Mouse (Mus musculus): ENCODE data around the gene Nxpe2. TPM values are rescaled to one million over a fixed set of nuclear protein-coding genes. Genes with fewer than 3 reads are reported as not detected.

The Nxpe2 gene
- 5.0 TPM for polyA plus RNA-seq (2014; fragmentation: Illumina TruSeq; extraction: RNeasy Lipid Tissue Mini Kit (QIAGEN cat#74804); ENCODE audit: low read depth, low replicate concordance)

DNA sequence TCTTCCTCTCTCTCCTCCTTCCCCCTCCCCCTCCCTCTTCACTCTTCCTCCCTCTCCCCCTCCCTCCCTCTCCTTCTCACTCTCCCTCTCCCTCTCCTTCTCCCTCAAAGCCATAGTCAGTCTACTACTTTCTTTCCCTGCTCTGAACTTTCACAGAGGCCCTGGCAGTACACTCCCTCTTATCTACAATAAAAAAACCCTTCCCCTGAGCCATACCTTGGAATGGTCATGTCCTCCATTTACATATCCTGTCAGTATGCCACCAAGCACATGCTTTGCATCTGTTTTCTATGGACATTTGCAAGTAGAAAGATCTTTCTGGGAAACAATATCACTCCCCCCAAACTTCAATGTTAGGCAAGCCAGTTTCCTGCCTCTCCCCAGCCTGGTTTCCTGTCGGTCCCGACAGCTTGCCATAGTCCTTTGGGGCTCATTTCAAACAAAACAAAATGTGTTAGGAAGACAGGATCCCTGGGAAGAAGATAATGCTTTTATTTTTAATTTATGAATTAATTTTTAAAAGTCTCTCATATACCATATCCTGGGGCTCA, at the start of gene Nxpe2:
TSS of gene Nxpe2 (minus strand) at position 307 of the 551 bp plus-strand sequence.

Other genes with a start within 250 kb of the Nxpe2 start
- 6.7 TPM for gene Nxpe4, start 191.4 kb downstream of the Nxpe2 start, polyA plus RNA-seq (2014; fragmentation: Illumina TruSeq; extraction: RNeasy Lipid Tissue Mini Kit (QIAGEN cat#74804); ENCODE audit: low read depth, low replicate concordance)
- 79.6 TPM for gene Rexo2, start 127.2 kb upstream of the Nxpe2 start, polyA plus RNA-seq (2014; fragmentation: Illumina TruSeq; extraction: RNeasy Lipid Tissue Mini Kit (QIAGEN cat#74804); ENCODE audit: low read depth, low replicate concordance)
- 26.1 TPM for gene Rbm7, start 141.8 kb upstream of the Nxpe2 start, polyA plus RNA-seq (2014; fragmentation: Illumina TruSeq; extraction: RNeasy Lipid Tissue Mini Kit (QIAGEN cat#74804); ENCODE audit: low read depth, low replicate concordance)
- gene Gm5617, start 142.0 kb upstream of the Nxpe2 start, polyA plus RNA-seq (2014; fragmentation: Illumina TruSeq; extraction: RNeasy Lipid Tissue Mini Kit (QIAGEN cat#74804); ENCODE audit: low read depth, low replicate concordance) = 29.5 TPM

All from heart, adult 10 weeks (tissue).